Mouse (Mus musculus) bone marrow macrophage, adult 2 months (primary cell): Measurements from ENCODE around the gene 1110032F04Rik.

Experiments used
- CTCF ChIP-seq: IDR thresholded peaks from 2 replicates; pipeline ENCODE4 v1.5.1; 2012; ENCODE audit warnings: low read depth, mild to moderate bottlenecking, low read length, moderate library complexity
- POLR2A ChIP-seq: IDR thresholded peaks from 2 replicates; pipeline ENCODE4 v1.6.1; 2012; ENCODE audit warnings: mild to moderate bottlenecking, low read depth, low read length, borderline replicate concordance

- no peak for TF ChIP-seq POLR2A
- TF ChIP-seq CTCF = no peak
These were observed 25.4 kb upstream of the 1110032F04Rik start for GRCm38 (mm10) chr3:68844025-68844424.
